Mouse (Mus musculus): Measurements from ENCODE around the gene Swap70.

Gene Swap70

GRCm38 (mm10) chr7:110271814-110272213, 50.3 kb downstream of the Swap70 start:
- DNase-seq (ENCODE audit: low spot score in 2 of 2): no peak

GRCm38 (mm10) chr7:110272434-110272833, 50.9 kb downstream of the Swap70 start:
- DNase-seq (ENCODE audit: low spot score in 2 of 2): no peak

DNA sequence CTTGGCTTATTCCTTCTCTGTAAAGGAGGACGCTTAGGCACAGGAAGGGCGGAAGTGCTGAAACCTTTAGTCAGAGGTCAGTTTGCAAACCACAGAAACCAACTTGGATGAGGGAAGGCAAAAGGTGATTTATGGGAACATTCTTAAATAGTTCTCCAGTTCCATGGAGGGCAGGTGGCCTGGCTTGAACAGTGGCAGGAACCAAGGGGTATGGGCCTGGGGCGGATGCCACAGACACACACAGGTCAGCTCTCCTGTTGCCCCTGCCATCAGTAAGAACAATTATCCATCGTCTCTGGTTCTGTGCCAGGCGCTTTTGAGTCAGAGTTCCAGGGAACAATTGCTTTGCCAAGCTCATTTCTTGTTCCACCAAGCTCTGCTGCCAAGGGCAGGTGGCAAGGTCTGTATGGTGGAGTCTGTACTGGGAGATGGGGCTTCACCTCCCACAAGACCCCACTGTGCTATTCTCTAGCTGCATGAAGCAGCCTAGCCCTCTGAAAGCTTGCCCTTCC, 56.3 kb downstream of the Swap70 start:
- DNase-seq (ENCODE audit: low spot score in 2 of 2): no peak

- no peak for DNase-seq (ENCODE audit: low spot score in 2 of 2)
Observed at GRCm38 (mm10) chr7:110279183-110279582, 57.7 kb downstream of the Swap70 start.

- no peak for DNase-seq (ENCODE audit: low spot score in 2 of 2)
Observed at GRCm38 (mm10) chr7:110281435-110282256, 60.1 kb downstream of the Swap70 start.

GRCm38 (mm10) chr7:110282797-110283196, 61.3 kb downstream of the Swap70 start:
- DNase-seq (ENCODE audit: low spot score in 2 of 2): peak in 1 of 2 experiments; percentile 44

DNA sequence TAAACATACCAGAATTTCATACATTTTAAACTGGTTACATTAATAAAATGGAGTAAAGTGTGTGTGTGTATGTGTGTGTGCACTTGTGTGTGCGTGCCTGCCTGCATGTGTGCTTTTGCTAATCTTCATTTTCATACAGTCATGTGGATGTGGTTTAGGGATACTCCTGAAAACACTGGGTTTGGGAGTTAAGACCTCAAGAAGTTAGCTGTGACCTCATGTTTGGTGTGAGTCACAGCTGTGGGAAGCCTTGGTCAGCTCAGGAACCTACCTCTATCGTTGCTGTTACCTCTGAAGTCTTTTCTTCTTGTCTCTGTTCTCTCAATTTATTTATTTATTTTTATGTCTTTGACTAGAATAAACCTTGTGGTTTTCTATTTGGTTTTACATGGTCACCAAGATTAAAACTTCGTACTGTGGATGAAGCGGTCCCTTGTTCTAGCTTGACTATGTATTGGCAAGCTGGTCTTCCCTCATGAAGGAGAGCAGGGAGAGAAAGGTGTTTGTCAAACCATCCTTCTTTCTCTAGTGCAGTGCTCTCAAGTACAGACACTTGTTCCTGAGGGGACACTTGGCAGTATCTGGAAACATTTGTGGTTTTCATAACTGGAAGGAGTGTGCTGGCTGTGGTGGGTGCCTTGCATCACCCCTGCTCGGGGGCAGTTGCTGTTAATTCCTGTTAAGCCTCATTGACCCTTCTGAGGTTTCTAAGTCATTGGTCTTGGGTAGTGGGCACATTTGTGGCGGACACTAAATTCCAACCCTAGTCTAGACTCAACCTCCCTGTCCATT, 62.2 kb downstream of the Swap70 start:
- DNase-seq (ENCODE audit: low spot score in 2 of 2): no peak

DNA sequence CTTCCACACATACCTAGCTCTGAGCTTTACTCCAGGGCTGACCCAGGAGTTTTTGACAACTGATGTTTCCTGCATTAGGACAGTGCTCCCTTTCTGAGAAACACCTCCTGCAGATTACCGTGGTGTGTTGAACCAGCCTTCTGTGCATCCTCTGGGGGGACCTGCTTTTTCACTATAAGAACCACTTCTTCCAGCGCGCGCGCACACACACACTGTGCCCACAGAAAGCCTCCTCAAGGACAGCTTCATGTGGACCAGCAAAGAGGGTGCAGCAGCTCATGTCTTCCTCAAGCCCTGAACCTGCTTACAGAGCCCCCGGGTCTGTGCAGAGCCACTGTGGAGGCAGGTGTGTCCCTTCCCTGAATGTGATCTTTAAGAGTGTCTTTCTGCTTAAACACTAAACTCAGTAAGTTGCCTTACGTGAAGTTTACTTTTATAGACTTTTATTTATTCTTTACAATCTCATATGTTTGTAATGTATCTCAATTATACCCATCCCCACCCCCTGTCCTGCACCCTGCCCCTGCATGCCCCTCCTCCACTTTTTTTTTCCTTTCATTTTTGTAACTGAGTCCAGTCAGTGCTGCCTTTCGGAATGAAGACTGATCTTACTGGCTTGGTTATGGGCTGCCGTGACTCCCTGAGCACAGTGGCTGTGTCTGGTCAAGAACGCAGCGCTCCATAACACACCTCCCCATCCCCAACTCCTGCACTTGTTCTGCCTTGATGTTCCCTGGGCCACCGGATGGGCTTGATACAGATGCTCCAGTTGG, 63.8 kb downstream of the Swap70 start:
- no peak for DNase-seq (ENCODE audit: low spot score in 2 of 2)

DNA sequence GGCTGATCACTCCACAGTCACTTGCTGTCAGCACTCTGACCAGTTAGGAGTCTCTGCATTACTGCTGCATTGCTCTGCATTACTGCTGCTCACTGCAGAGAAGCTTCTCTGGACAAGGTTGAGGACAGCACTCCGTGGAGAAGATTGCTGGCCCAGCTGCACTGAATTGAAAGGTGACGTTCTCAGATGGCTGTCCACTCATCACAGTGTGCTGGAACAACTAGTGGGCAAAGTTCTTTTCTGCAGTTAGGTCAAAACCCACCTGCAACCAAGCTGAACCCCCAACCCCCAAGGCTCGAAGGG, 64.3 kb downstream of the Swap70 start:
- no peak for DNase-seq (ENCODE audit: low spot score in 2 of 2)

DNA sequence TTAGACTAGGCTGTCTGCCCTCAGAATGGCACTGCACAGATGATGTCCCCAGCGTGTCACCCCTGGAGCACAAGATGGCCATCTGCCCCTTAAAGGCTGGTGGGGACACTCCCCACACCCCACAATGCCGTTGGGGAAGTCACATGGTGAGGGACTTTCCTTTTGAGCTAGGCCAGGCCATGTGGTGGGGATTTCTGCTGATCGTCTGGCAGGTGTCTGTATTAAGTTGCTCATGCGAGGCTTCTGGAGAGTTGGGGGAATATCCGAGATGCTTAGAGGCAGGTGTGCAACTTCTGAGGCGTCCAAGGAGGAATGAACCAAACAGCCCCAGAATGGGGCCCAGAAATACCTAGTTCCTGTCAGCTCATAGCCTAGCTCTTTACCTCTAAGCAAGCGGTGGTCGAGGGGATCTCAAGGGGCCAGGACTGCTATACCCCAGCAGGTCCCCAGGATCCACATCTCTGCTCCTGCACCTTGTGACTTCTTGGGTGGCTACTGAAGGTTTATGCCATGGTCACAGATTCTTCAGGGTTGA, 64.8 kb downstream of the Swap70 start:
- peak; percentile 13 to 82 for DNase-seq (ENCODE audit: low spot score in 2 of 2)

DNA sequence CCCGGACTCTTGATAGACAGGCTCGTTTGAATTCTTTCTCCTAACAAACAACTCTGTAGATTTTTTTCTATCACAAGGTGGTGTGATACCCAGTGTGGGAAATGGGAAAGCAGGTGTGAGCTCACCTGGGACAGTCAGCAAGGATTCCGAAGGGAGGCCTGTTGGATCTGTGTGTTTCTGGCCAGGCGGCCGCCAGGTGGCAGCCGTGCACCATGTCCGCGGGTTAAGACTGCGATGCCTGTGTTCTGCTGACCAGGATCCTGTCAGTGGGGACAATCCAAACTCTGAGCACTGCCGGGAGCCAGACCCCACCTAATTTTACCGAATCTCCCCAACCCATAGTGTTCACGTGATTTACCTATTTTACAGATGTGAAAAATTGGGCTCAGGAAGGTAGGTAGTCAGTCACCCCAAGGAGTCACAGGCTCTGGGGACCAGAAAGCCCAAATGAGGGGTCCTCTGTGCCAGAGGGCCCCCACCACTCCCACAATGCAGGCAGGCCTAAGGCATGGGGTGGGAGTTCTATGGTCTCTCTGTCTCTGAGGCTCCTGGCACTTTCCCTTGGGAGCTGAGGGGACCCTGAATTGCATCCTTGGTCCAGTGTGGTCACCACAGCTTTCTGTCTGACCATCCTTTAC, 65.4 kb downstream of the Swap70 start:
- DNase-seq (ENCODE audit: low spot score in 2 of 2): peak; percentile 37 to 74

- no peak for DNase-seq (ENCODE audit: low spot score in 2 of 2)
Observed at GRCm38 (mm10) chr7:110287476-110288071, 66.1 kb downstream of the Swap70 start.

DNA sequence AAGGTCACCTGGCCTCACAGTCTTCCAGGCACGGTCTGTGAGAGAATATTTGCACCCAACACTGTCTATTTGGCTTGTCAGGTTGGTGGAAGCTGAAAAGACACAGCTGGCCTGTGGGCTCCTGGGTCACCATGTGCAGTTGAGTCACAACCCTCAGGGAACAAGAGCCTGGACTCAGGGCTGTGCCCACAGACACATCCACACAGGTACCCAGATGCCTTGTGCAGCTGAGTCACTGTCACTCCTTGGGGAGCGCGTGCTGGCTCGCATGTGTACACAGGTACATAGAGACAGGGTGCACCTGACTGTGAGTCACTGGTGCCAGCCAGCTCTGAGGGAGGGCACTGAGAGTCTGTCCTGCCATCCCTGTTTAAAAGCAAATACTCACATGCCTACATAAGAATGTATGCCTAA, 66.7 kb downstream of the Swap70 start:
- DNase-seq (ENCODE audit: low spot score in 2 of 2): peak in 1 of 2 experiments; percentile 38

DNA sequence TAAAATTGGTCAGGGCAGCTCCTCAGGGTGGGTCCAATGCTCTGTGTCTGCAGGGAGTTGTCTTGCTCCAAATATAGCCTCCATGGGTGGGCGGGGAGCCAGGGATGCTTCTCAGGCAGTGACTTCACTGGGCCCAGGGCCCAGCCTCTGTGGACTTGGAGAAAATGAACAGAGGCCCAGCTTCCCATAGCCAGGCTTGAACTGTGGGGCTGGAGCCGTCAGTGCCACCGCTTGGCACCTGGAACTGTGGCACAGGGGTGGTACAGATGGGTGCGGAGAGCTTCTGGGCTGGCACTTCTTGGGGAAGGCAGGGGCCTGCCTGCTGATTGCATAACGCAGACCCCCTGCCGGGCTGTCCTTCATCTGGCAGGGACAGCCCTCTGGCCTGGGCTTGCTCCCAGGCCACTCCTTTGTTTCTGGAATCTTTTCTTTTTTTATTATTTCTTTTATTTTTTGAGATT, 67.2 kb downstream of the Swap70 start:
- no peak for DNase-seq (ENCODE audit: low spot score in 2 of 2)

- DNase-seq (ENCODE audit: low spot score in 2 of 2): no peak
Observed at GRCm38 (mm10) chr7:110289647-110290046, 68.1 kb downstream of the Swap70 start.

DNA sequence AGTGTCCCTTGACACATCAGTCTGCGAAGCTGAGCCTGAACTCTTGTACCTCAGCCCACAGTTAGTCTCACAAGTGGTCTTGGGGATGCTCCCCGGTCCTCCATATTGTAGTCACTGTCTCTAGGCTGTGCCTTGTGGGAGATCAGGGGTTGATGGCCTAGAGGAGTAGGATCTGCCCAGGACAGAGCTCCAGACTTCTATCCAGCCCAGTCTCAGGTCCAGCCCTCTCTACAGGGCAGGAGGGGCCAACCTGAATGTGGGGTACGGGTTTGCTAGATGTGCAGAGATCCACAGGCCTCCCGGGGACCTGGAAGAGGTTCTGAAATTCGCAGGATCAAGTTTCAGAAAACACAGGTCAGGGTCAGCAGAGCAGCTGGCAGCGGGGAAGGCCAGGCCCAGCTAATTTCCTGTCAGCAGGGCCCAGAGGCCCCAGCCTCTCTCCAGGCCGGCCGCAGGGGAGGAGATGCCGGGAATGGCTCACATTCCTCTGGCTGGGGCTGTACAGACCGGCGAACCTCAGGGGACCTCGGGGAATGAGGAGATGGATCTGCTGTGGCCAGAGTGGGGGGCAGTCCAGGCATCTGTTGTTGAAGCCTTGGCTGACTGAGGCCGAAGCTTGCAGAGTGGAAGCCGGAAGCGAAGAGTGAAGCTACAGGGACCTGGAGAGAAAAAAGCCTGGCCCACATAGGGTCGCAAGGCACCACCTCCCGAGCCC, 75.5 kb downstream of the Swap70 start:
- DNase-seq (ENCODE audit: low spot score in 2 of 2): no peak

DNA sequence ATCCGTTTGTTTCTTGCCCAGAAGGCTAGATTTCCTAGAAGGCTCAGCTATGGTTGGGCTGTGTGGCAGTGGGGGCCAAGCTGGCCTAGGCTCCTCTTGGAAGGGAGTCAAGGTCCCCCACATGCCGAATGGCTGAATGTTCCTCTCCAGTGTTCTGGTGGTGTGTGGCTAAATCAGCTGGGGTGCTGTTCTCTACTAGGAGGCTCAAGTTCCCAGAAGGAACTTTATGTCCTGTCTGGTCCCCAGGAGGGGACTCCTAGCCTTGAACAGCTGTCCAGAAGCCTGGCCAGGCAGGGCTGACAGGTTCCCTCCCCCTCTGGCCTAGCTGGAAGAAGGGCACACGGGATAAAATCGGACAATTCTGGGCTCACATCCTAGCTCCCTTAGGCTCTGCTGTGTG, 76.1 kb downstream of the Swap70 start:
- DNase-seq (ENCODE audit: low spot score in 2 of 2): no peak

DNA sequence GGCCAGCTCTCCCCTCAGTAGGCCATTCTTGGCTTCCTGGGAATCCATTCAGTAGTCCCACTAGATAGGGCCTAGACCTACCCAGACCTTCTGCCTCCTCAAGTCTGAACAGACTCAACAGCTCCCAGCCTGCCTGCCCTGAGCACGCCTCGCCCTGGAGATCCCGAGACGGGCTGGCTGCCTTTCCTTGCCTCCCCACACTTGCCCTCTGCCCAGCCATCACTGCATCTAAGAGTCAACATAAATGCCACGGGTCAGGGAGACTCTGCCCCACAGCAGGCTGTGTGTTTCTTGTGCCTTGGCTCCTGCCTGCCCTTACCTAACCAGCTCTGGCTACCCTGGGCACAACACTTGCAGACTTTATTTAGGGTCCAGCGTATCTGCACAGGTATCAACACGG, 76.6 kb downstream of the Swap70 start:
- DNase-seq (ENCODE audit: low spot score in 2 of 2): no peak

DNA sequence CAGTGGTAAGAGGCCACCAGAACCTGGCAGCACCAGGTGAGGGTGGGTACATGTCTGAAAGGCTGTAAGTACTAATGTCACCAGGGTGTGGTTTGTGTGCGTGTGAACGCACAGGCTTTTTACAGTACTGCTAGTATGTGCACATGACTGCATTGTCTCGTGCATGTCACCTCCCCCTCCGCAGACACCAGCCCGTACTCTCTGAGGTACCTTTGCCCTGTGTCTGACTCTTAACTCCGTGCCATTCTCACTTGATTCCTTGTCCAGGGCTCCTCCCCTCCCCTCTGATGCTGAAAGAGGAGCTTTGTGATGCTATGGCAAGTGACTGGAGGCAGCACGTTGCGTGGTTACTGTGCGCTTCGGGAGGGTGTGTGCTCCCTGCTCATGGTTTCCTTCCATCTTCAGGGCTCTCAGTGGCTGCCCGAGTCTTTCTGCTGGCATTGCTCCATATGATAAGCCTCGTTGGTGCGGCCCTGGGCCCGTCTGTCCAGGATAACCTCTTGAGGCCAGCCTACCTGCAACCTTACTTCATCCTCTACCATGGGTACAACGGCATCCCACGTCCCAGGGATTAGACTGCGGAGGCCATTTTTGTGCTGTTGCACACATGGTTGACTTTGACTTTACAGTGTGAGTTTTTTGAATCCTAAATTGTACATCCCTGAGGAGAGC, 77.4 kb downstream of the Swap70 start:
- no peak for DNase-seq (ENCODE audit: low spot score in 2 of 2)

DNA sequence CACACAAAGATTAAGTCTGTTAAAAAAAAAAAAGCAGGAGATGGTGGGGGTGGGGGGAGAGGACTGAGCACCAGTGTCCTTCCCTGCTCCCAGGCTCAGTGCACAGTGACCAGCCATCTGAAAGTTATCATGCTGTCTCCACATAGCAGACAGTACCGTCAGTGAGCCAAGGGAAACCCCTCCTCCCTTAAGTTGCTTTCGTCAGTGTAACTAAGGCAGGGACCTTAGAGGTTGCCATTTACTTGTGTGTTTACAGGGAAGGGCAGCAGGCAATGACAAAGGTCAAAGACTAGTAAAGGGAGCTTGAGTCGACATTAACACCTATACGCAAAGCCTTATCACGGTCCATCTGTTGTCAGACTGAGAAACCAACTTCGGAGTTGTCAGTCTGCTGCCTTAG, 81.4 kb downstream of the Swap70 start:
- DNase-seq (ENCODE audit: low spot score in 2 of 2): no peak
